Mouse (Mus musculus) lung, embryonic 15.5 days (tissue): ENCODE measurements around the gene Rmnd5b. TPM values are rescaled to one million over a fixed set of nuclear protein-coding genes. Genes with fewer than 3 reads are reported as not detected.
"Not testable (repeated sequence)": the region's sequence is repeated elsewhere in the genome, so short reads cannot be mapped to it uniquely, and the experiment has no call there.

Experiments
- ATAC-seq: fragments of 200-750 bp; cut with Nextera tagmentation; 2 replicates; pipeline ENCODE4 v1.8.0; 2017; ENCODE audit warnings: moderate number of reproducible peaks, borderline replicate concordance; ENCODE audit not compliant: low FRiP score, low TSS enrichment; ENCODE audit errors: extremely low read depth
- H3K27ac ChIP-seq: fragments of 300-500 bp; sonication (generic); 2 replicates; pipeline ENCODE4 v1.5.1; 2015; ENCODE audit warnings: moderate library complexity, mild to moderate bottlenecking, inconsistent platforms
- H3K27me3 ChIP-seq: fragments of 300-500 bp; sonication (generic); 2 replicates; pipeline ENCODE4 v1.6.1; 2015; ENCODE audit warnings: inconsistent platforms
- H3K36me3 ChIP-seq: fragments of 300-500 bp; sonication (generic); 2 replicates; pipeline ENCODE4 v1.6.1; 2015; ENCODE audit warnings: inconsistent platforms
- H3K4me1 ChIP-seq: fragments of 300-500 bp; sonication (generic); 2 replicates; pipeline ENCODE4 v1.6.1; 2015; ENCODE audit warnings: inconsistent platforms
- H3K4me2 ChIP-seq: fragments of 300-500 bp; sonication (generic); 2 replicates; pipeline ENCODE4 v1.6.1; 2015; ENCODE audit warnings: inconsistent platforms, mild to moderate bottlenecking, moderate library complexity
- H3K4me3 ChIP-seq: fragments of 300-500 bp; sonication (generic); 2 replicates; pipeline ENCODE4 v1.5.1; 2015; ENCODE audit warnings: mild to moderate bottlenecking, inconsistent platforms
- H3K9ac ChIP-seq: fragments of 300-500 bp; sonication (generic); 2 replicates; pipeline ENCODE4 v1.6.1; 2015; ENCODE audit warnings: inconsistent platforms
- H3K9me3 ChIP-seq: fragments of 300-500 bp; sonication (generic); 2 replicates; pipeline ENCODE4 v1.6.1; 2016; ENCODE audit warnings: inconsistent platforms
- WGBS: fragments of 180-500 bp; shearing (Covaris S2); methylation state at CpG from one replicate; pipeline ENCODE4 v1.1.7; 2015; 5-methylcytosine and 5-hydroxymethylcytosine counted together
- polyA plus RNA-seq: library from polyadenylated mRNA; unstranded; fragments of >200 nt; fragmentation: Nextera tagmentation; extraction: Ambion mirVana; gene quantifications from 2 replicates; pipeline ENCODE4 v1.2.1, GENCODE M21; 2015

Gene Rmnd5b
- 43.7 and 43.8 TPM in 2 replicates for polyA plus RNA-seq

DNA sequence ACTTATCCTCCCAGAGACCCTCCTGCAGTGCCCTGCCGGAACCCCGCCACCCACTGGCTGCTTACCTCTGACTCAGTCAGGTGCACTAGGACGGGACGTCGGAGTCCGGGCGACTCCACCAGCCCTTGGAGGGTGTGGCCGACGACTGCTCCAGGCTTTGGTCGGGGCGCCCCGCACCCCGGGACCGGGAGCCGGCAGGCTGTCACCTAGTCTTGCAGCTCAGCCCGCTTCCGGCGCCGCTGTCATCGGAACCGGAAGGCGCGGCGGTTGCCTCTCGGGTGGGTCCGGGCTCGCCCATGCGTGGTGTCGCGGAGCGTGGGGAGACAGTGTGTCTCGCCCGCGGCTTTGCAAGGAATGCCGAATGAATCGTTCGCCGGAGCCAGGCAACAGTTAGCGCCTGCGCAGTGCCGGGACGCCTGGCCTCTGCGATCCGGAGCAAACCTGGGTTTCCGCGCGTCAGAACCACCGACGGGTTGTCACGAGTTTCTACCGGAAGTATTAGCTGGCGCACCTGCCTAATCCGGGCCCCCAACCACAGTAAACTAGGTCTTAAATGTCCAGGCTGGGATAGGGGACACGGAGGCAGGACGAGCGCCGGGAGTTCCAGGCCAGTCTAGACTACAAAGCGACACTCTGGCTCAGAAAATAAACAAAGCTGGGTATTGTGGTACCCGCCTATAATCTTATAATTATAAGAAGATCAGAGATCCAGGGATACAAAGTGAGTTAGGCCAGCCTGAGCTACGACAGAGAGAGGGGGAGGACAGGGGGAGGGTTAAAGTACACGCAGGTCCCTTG, at the start of gene Rmnd5b:
Rmnd5b (minus strand) TSS at position 372 of the 798 bp plus-strand sequence.
- H3K36me3 ChIP-seq = no peaks in the 10 kb centered on the region
- H3K9me3 ChIP-seq = no peaks in the 10 kb centered on the region
- under 1% methylated on average over 61 of the region's 61 CpGs for WGBS
- H3K4me2 ChIP-seq = peak within 1 kb of the TSS; percentile 89
- H3K4me3 ChIP-seq = peak within 1 kb of the TSS; percentile 73
- H3K9ac ChIP-seq = peak within 1 kb of the TSS; percentile 73
- peak within 1 kb of the TSS; percentile 88 for H3K27ac ChIP-seq
- H3K4me1 ChIP-seq = peaks cover 32% of the 10 kb centered on the region
- ATAC-seq = peak; percentile 73
- H3K27me3 ChIP-seq = no peaks in the 10 kb centered on the region

- no peak for ATAC-seq
- Histone ChIP-seq H3K9ac (no peak overlapping the region), H3K27ac (no peak overlapping the region), H3K36me3 (peaks cover 9% of the 10 kb centered on the region), H3K4me2 (no peak overlapping the region), H3K27me3 (no peaks in the 10 kb centered on the region), H3K9me3 (no peaks in the 10 kb centered on the region), H3K4me1 (no peaks in the 10 kb centered on the region), H3K4me3 (no peak overlapping the region)
- WGBS = 42% methylated on average over 8 of the region's 8 CpGs
Measured at GRCm38 (mm10) chr11:51681976-51682374, 46.3 kb upstream of the Rmnd5b start.

- H3K4me2 ChIP-seq = peak overlapping the region; percentile 39
- peak; percentile 59; the same call in 1 of the 2 replicates for ATAC-seq
- H3K4me3 ChIP-seq = no peak overlapping the region
- no peaks in the 10 kb centered on the region for H3K4me1 ChIP-seq
- no peak overlapping the region for H3K27ac ChIP-seq
- H3K9ac ChIP-seq = no peak overlapping the region
- WGBS = 27% methylated on average over 13 of the region's 13 CpGs
- no peaks in the 10 kb centered on the region for H3K27me3 ChIP-seq
- H3K9me3 ChIP-seq = no peaks in the 10 kb centered on the region
- H3K36me3 ChIP-seq = peaks cover 9% of the 10 kb centered on the region
Measured at GRCm38 (mm10) chr11:51681324-51681975, 45.8 kb upstream of the Rmnd5b start.

DNA sequence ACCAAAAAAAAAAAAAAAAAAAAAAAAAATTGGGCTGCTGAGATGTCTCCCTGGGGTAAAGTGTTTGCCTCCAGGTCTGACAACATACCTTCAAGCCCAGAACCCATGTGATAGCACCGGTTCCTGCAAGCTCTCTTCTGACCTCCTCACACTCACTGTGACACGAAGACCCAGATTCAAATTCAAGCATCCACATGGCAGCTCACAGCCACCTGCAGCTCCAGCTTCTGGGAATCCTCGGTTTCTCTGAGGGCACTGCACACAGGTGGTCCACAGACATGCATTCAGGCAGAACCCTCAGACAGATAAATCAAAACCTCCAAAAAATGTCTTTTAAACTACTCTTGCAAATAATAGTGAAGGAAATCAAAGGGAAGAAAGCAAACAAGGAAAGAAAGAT, 43.8 kb upstream of the Rmnd5b start:
- H3K9me3 ChIP-seq = no peaks in the 10 kb centered on the region
- no peak overlapping the region for H3K27ac ChIP-seq
- H3K4me1 ChIP-seq = no peaks in the 10 kb centered on the region
- no peaks in the 10 kb centered on the region for H3K27me3 ChIP-seq
- H3K9ac ChIP-seq = no peak overlapping the region
- H3K4me3 ChIP-seq = no peak overlapping the region
- no peak overlapping the region for H3K4me2 ChIP-seq
- WGBS = 55% methylated on average over 3 of the region's 3 CpGs
- no peak for ATAC-seq
- H3K36me3 ChIP-seq = no peaks in the 10 kb centered on the region

DNA sequence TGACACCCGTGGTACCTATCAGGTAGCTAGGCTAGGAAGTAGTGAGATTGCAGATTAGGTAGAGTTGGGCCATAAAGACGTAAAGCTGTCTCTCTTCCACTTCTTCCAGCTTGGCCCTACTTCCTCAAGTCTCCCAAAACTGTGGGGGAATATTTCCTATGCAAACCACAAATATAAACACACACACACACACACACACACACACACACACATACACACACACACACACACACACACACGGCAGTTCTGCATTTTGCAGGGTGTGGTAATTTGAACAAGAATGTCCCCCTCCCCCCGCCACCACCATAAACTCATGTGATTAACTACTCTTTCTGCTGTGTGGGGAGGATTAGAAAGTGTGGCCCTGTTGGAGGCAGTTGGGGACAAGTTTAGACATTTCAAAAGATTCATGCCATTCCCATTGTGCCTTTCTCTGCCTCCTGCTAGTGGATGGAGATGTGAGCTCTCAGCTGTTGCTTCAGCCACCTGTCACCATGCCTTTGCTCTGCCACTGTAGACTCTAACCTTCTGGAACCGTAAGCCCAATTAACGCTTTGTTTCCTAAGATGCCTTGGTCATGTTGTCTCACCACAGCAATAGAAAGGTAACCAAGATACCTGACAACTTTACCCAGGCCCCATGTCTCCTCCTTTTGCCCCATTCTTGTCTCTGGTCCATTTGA, 42.2 kb upstream of the Rmnd5b start:
- Histone ChIP-seq H3K4me1 (no peaks in the 10 kb centered on the region), H3K27ac (no peak overlapping the region), H3K36me3 (no peaks in the 10 kb centered on the region), H3K27me3 (no peaks in the 10 kb centered on the region), H3K9ac (no peak overlapping the region), H3K4me3 (no peak overlapping the region), H3K9me3 (no peaks in the 10 kb centered on the region), H3K4me2 (no peak overlapping the region)
- no peak for ATAC-seq
- 58% methylated on average over 6 of the region's 6 CpGs for WGBS

DNA sequence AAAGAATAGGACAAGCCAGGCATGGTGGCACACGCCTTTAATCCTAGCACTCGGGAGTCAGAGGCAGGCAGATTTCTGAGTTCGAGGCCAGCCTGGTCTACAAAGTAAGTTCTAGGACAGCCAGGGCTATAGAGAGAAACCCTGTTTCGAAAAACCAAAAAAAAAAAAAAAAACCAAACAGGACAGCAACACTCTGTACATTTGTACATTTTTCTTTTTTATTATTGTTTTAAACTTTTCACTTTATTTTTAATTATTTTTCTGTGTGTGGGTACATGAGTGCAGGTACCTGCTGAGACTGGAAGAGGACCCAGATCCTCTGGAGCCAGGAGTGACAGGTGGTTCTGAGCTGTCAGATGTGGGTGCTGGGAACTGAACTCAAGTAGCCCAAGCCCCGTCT, 39.7 kb upstream of the Rmnd5b start:
- Histone ChIP-seq H3K27ac (no peak overlapping the region), H3K4me2 (no peak overlapping the region), H3K36me3 (no peaks in the 10 kb centered on the region), H3K4me1 (no peaks in the 10 kb centered on the region), H3K4me3 (no peak overlapping the region), H3K9me3 (no peaks in the 10 kb centered on the region), H3K27me3 (no peaks in the 10 kb centered on the region), H3K9ac (no peak overlapping the region)
- ATAC-seq = no peak
- WGBS = 71% methylated on average over 5 of the region's 5 CpGs

DNA sequence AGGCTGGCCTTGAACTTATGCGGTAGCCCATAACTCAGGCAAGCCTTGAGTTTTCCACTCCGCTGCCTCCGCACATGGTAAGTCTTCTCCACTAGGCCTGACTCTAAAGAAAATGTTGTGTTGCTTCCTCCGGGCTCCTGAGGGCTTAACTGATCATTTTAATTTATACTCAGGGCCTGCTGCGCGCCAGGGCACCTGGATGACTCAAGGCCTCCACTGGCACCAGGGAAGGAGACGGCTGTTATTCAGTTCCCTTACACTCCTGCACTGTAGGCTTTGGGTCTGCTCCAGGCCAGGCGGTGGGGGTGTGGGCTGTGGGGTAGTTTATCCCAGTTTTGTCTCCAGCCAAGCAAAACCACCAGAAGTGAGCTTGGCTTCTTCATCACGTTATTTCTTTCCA, 37.6 kb upstream of the Rmnd5b start:
- Histone ChIP-seq H3K4me2 (no peak overlapping the region), H3K9ac (no peak overlapping the region), H3K27ac (no peak overlapping the region), H3K4me1 (no peaks in the 10 kb centered on the region), H3K4me3 (no peak overlapping the region), H3K9me3 (no peaks in the 10 kb centered on the region), H3K27me3 (no peaks in the 10 kb centered on the region), H3K36me3 (no peaks in the 10 kb centered on the region)
- no peak for ATAC-seq
- 74% methylated on average over 9 of the region's 9 CpGs for WGBS

DNA sequence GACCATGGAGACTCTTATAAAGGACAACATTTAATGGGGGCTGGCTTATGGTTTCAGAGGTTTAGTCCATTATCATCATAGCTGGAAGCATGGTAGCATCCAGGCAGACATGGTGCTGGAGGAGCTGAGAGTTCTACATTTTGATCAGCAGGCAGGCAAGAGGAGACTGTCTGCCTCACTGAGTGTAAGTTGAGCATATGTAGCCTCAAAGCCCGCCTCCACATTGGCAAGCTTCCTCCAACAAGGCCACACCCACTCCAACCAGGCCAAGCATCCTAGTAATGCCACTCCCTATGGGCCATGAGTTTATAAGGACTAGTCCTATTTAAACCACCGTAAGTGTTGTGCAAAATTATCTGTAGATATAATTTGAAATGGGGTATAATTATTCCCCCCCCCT, 35.7 kb upstream of the Rmnd5b start:
- Histone ChIP-seq H3K27me3 (no peaks in the 10 kb centered on the region), H3K36me3 (no peaks in the 10 kb centered on the region), H3K4me1 (no peaks in the 10 kb centered on the region), H3K9me3 (no peaks in the 10 kb centered on the region), H3K27ac (no peak overlapping the region), H3K4me2 (no peak overlapping the region), H3K9ac (no peak overlapping the region), H3K4me3 (no peak overlapping the region)
- 73% methylated on average over 2 of the region's 2 CpGs for WGBS
- ATAC-seq = no peak

DNA sequence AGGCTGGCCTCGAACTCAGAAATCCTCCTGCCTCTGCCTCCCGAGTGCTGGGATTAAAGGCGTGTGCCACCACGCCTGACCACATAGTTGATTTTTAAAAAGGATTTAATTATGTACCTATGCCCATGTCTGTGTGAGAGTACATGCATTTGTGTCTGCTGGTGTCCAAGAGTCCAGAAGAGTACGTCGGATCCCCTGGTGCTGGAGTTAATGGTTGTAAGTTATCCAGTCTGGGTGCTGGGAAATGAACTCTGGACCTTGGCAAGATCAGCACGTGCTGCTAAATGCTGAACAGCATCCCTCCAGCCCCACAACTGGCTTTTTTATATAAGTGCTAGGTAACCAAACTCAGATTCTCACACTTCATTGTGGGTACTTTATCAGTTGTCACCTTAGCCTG, 35.1 kb upstream of the Rmnd5b start:
- no peak for ATAC-seq
- no peak overlapping the region for H3K27ac ChIP-seq
- 91% methylated on average over 7 of the region's 7 CpGs for WGBS
- H3K4me3 ChIP-seq = no peak overlapping the region
- no peak overlapping the region for H3K4me2 ChIP-seq
- no peaks in the 10 kb centered on the region for H3K27me3 ChIP-seq
- H3K36me3 ChIP-seq = no peaks in the 10 kb centered on the region
- no peak overlapping the region for H3K9ac ChIP-seq
- H3K9me3 ChIP-seq = no peaks in the 10 kb centered on the region
- no peaks in the 10 kb centered on the region for H3K4me1 ChIP-seq

DNA sequence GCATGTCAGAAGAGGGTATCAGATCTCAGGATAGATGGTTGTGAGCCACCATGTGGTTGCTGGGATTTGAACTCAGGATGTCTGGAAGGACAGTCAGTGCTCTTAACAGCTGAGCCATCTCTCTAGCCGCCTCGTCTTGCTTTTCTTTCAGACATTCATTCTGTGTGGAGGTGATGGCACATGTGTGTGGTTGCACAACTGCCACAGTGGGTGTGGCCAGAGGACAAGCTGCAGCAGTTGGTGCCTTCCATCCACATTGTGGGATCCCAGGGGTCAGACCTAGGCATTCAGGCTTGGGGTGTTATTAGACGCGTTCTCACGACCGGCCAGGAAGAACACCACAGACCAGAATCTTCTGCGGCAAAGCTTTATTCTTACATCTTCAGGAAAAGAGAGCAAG, 29.1 kb upstream of the Rmnd5b start:
- not testable (repeated sequence) for ATAC-seq, H3K9ac ChIP-seq
- WGBS = 74% methylated on average over 7 of the region's 7 CpGs

DNA sequence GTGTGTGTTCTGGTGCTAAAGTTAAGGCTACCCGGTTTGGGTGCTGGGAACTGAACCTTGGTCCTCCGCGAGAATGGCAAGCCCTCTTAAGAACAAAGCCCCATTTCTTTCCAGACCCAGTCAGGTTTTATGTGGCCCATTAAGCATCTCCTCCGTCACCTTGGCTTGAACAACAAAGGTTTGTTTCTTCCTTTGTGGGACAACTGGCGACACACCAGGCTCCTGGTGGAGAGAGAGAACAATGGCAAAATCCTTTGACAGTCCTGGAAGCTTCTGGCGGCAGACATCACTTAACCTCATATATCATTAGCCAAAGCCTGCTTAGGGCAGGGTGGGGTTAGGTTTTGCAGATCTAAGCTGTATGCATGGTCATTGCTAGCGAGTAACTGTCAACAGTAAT, 26.9 kb upstream of the Rmnd5b start:
- H3K4me2 ChIP-seq = no peak overlapping the region
- H3K27me3 ChIP-seq = no peaks in the 10 kb centered on the region
- WGBS = 72% methylated on average over 6 of the region's 7 CpGs
- H3K4me3 ChIP-seq = no peak overlapping the region
- H3K27ac ChIP-seq = no peak overlapping the region
- no peak for ATAC-seq
- peaks cover 11% of the 10 kb centered on the region; the same call in 1 of the 2 replicates for H3K4me1 ChIP-seq
- no peaks in the 10 kb centered on the region for H3K36me3 ChIP-seq
- H3K9me3 ChIP-seq = no peaks in the 10 kb centered on the region
- H3K9ac ChIP-seq = no peak overlapping the region

More for the DNA sequence above, 29.1 kb upstream of the Rmnd5b start:
- not testable (repeated sequence) for H3K27ac ChIP-seq, H3K4me1 ChIP-seq, H3K36me3 ChIP-seq, H3K4me2 ChIP-seq, H3K27me3 ChIP-seq, H3K4me3 ChIP-seq, H3K9me3 ChIP-seq

DNA sequence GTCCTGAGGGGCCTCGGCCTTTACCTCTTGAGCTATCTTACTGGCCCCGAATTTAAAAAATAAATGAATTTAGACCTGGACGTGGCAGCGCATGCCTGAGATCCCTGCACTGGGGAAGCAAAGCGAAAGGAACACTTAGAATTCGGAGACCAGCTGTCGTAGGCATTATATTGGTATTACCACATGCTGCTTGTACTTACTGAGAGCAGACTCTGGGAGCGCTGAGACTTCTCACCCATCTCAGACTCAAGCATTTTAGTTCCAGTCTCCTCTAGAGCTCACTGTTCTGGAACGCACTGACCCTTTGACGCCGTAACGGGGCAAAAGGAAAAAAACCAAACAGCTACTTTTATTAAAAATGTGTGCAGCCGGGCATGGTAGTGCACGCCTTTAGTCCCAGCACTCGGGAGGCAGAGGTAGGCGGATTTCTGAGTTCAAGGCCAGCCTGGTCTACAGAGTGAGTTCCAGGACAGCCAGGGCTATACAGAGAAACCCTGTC, 26.2 kb upstream of the Rmnd5b start:
- Histone ChIP-seq H3K27ac (no peak overlapping the region), H3K4me1 (peaks cover 18% of the 10 kb centered on the region; the same call in 1 of the 2 replicates), H3K4me2 (no peak overlapping the region), H3K9ac (no peak overlapping the region), H3K4me3 (no peak overlapping the region), H3K36me3 (no peaks in the 10 kb centered on the region), H3K27me3 (no peaks in the 10 kb centered on the region), H3K9me3 (no peaks in the 10 kb centered on the region)
- ATAC-seq = no peak
- 81% methylated on average over 16 of the region's 16 CpGs for WGBS
